Mouse (Mus musculus) heart, adult 2 months (tissue): ENCODE measurements around the gene Itk.

Source experiments
- CTCF ChIP-seq: fragments of 200-600 bp; IDR thresholded peaks from 2 replicates; pipeline ENCODE4 v1.8.1; 2022; ENCODE audit warnings: antibody characterized with exemption, mild to moderate bottlenecking, moderate library complexity
- EP300 ChIP-seq: fragments of 200-500 bp; IDR thresholded peaks from 2 replicates; pipeline ENCODE4 v1.6.1; 2011; ENCODE audit warnings: low read depth, low read length, control low read depth; ENCODE audit not compliant: insufficient read depth
- POLR2A ChIP-seq: fragments of 200-500 bp; IDR thresholded peaks from 2 replicates; pipeline ENCODE4 v1.6.1; 2011; ENCODE audit warnings: mild to moderate bottlenecking, low read depth, low read length, control low read depth; ENCODE audit not compliant: insufficient read depth

DNA sequence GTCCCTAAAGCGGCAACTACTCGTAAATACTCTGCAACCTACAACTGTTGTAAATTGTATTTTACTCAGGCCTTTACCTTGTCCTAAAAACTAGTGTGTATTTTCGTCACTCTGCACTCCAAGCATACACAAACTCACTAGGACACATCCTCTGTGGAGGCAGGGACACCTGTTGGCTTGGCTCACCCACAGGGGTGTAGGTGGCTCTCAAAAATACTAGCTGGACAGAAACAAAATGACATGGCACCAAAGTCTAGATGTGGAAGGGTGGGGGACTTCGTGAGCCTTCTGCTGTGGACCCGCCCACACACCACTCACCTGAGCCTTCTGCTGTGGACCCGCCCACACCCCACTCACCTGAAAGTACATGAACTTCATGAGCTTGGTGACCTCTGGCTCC, 105.5 kb downstream of the Itk start:
- TF ChIP-seq CTCF (no peak), POLR2A (no peak), EP300 (no peak)
